Mouse (Mus musculus): ENCODE measurements around the gene Ccdc162. TPM values are rescaled to one million over a fixed set of nuclear protein-coding genes. Genes with fewer than 3 reads are reported as not detected.

Ccdc162 gene
- 0.90 and 0.91 TPM in 2 replicates for polyA plus RNA-seq (2015; fragmentation: Nextera tagmentation; extraction: Ambion mirVana)

- H3K4me2 ChIP-seq (ENCODE audit: low read length), result no peak within 1 kb of the TSS
- WGBS, result 35% methylated on average over 15 of the region's 15 CpGs
- H3K4me3 ChIP-seq (ENCODE audit: low read depth, low read length), result no peak within 1 kb of the TSS
- no peak within 1 kb of the TSS for H3K9ac ChIP-seq (ENCODE audit: low read depth, low read length)
- no peak within 1 kb of the TSS for H3K27ac ChIP-seq (ENCODE audit: low read length)
- no peaks in the 10 kb centered on the region for H3K9me3 ChIP-seq (replicated peaks; ENCODE audit: control insufficient read depth, low read length, poor library complexity, severe bottlenecking)
- peaks cover 3% of the 10 kb centered on the region; the same call in 1 of the 2 replicates for H3K4me1 ChIP-seq (ENCODE audit: control insufficient read depth, insufficient read depth, low read length)
- no peaks in the 10 kb centered on the region for H3K27me3 ChIP-seq (ENCODE audit: control insufficient read depth, insufficient read depth, low read depth, low read length)
- ATAC-seq, result no peak
- H3K36me3 ChIP-seq (ENCODE audit: control insufficient read depth, insufficient read depth, low read length), result no peaks in the 10 kb centered on the region
These were observed at the start of gene Ccdc162 for GRCm38 (mm10) chr10:41716029-41716897. Gene Ccdc162, minus strand, starts transcription at chr10:41716634.

GRCm38 (mm10) chr10:41765586-41765985 is 49.2 kb upstream of the Ccdc162 start:
- H3K4me2 ChIP-seq (ENCODE audit: low read length), result no peak overlapping the region
- no peaks in the 10 kb centered on the region for H3K9me3 ChIP-seq (replicated peaks; ENCODE audit: control insufficient read depth, low read length, poor library complexity, severe bottlenecking)
- H3K36me3 ChIP-seq (ENCODE audit: control insufficient read depth, insufficient read depth, low read length), result no peaks in the 10 kb centered on the region
- no peak overlapping the region for H3K27ac ChIP-seq (ENCODE audit: low read length)
- H3K4me3 ChIP-seq (ENCODE audit: low read depth, low read length), result no peak overlapping the region
- H3K27me3 ChIP-seq (ENCODE audit: control insufficient read depth, insufficient read depth, low read depth, low read length), result no peaks in the 10 kb centered on the region
- no peaks in the 10 kb centered on the region for H3K4me1 ChIP-seq (ENCODE audit: control insufficient read depth, insufficient read depth, low read length)
- H3K9ac ChIP-seq (ENCODE audit: low read depth, low read length), result no peak overlapping the region
- WGBS, result 95% methylated on average over 4 of the region's 4 CpGs
- no peak for ATAC-seq

GRCm38 (mm10) chr10:41763741-41764385 is 47.4 kb upstream of the Ccdc162 start:
- 77% methylated on average over 3 of the region's 3 CpGs for WGBS
- Histone ChIP-seq H3K4me1 (ENCODE audit: control insufficient read depth, insufficient read depth, low read length) (no peaks in the 10 kb centered on the region), H3K4me2 (ENCODE audit: low read length) (no peak overlapping the region), H3K4me3 (ENCODE audit: low read depth, low read length) (no peak overlapping the region), H3K9ac (ENCODE audit: low read depth, low read length) (no peak overlapping the region), H3K9me3 (replicated peaks; ENCODE audit: control insufficient read depth, low read length, poor library complexity, severe bottlenecking) (no peaks in the 10 kb centered on the region), H3K27me3 (ENCODE audit: control insufficient read depth, insufficient read depth, low read depth, low read length) (no peaks in the 10 kb centered on the region), H3K27ac (ENCODE audit: low read length) (no peak overlapping the region), H3K36me3 (ENCODE audit: control insufficient read depth, insufficient read depth, low read length) (no peaks in the 10 kb centered on the region)
- ATAC-seq, result no peak

GRCm38 (mm10) chr10:41760866-41761265 is 44.4 kb upstream of the Ccdc162 start:
- Histone ChIP-seq H3K4me3 (ENCODE audit: low read depth, low read length) (no peak overlapping the region), H3K36me3 (ENCODE audit: control insufficient read depth, insufficient read depth, low read length) (no peaks in the 10 kb centered on the region), H3K9ac (ENCODE audit: low read depth, low read length) (no peak overlapping the region), H3K4me1 (ENCODE audit: control insufficient read depth, insufficient read depth, low read length) (no peaks in the 10 kb centered on the region), H3K9me3 (replicated peaks; ENCODE audit: control insufficient read depth, low read length, poor library complexity, severe bottlenecking) (no peaks in the 10 kb centered on the region), H3K27me3 (ENCODE audit: control insufficient read depth, insufficient read depth, low read depth, low read length) (no peaks in the 10 kb centered on the region), H3K27ac (ENCODE audit: low read length) (no peak overlapping the region), H3K4me2 (ENCODE audit: low read length) (no peak overlapping the region)
- 80% methylated on average over 3 of the region's 3 CpGs for WGBS
- no peak for ATAC-seq

- Histone ChIP-seq H3K27me3 (ENCODE audit: control insufficient read depth, insufficient read depth, low read depth, low read length) (no peaks in the 10 kb centered on the region), H3K4me2 (ENCODE audit: low read length) (no peak overlapping the region), H3K27ac (ENCODE audit: low read length) (no peak overlapping the region), H3K4me3 (ENCODE audit: low read depth, low read length) (no peak overlapping the region), H3K4me1 (ENCODE audit: control insufficient read depth, insufficient read depth, low read length) (no peaks in the 10 kb centered on the region), H3K36me3 (ENCODE audit: control insufficient read depth, insufficient read depth, low read length) (no peaks in the 10 kb centered on the region), H3K9ac (ENCODE audit: low read depth, low read length) (no peak overlapping the region), H3K9me3 (replicated peaks; ENCODE audit: control insufficient read depth, low read length, poor library complexity, severe bottlenecking) (no peaks in the 10 kb centered on the region)
- ATAC-seq, result no peak
These were observed 41.6 kb upstream of the Ccdc162 start for GRCm38 (mm10) chr10:41758041-41758440.

GRCm38 (mm10) chr10:41757226-41757625 is 40.8 kb upstream of the Ccdc162 start:
- H3K4me2 ChIP-seq (ENCODE audit: low read length), result no peak overlapping the region
- no peaks in the 10 kb centered on the region for H3K9me3 ChIP-seq (replicated peaks; ENCODE audit: control insufficient read depth, low read length, poor library complexity, severe bottlenecking)
- no peaks in the 10 kb centered on the region for H3K36me3 ChIP-seq (ENCODE audit: control insufficient read depth, insufficient read depth, low read length)
- H3K27ac ChIP-seq (ENCODE audit: low read length), result no peak overlapping the region
- no peak overlapping the region for H3K4me3 ChIP-seq (ENCODE audit: low read depth, low read length)
- no peak for ATAC-seq
- H3K4me1 ChIP-seq (ENCODE audit: control insufficient read depth, insufficient read depth, low read length), result no peaks in the 10 kb centered on the region
- H3K9ac ChIP-seq (ENCODE audit: low read depth, low read length), result no peak overlapping the region
- WGBS, result 94% methylated on average over 5 of the region's 5 CpGs
- no peaks in the 10 kb centered on the region for H3K27me3 ChIP-seq (ENCODE audit: control insufficient read depth, insufficient read depth, low read depth, low read length)

- Histone ChIP-seq H3K4me2 (ENCODE audit: low read length) (no peak overlapping the region), H3K9me3 (replicated peaks; ENCODE audit: control insufficient read depth, low read length, poor library complexity, severe bottlenecking) (no peaks in the 10 kb centered on the region), H3K27me3 (ENCODE audit: control insufficient read depth, insufficient read depth, low read depth, low read length) (no peaks in the 10 kb centered on the region), H3K36me3 (ENCODE audit: control insufficient read depth, insufficient read depth, low read length) (no peaks in the 10 kb centered on the region), H3K9ac (ENCODE audit: low read depth, low read length) (no peak overlapping the region), H3K4me1 (ENCODE audit: control insufficient read depth, insufficient read depth, low read length) (no peaks in the 10 kb centered on the region), H3K4me3 (ENCODE audit: low read depth, low read length) (no peak overlapping the region), H3K27ac (ENCODE audit: low read length) (no peak overlapping the region)
- ATAC-seq, result no peak
- WGBS, result 88% methylated on average over 14 of the region's 14 CpGs
These were observed 35.5 kb upstream of the Ccdc162 start for GRCm38 (mm10) chr10:41751867-41752480.

- 90% methylated on average over 3 of the region's 3 CpGs for WGBS
- H3K27ac ChIP-seq (ENCODE audit: low read length), result no peak overlapping the region
- no peaks in the 10 kb centered on the region for H3K9me3 ChIP-seq (replicated peaks; ENCODE audit: control insufficient read depth, low read length, poor library complexity, severe bottlenecking)
- H3K27me3 ChIP-seq (ENCODE audit: control insufficient read depth, insufficient read depth, low read depth, low read length), result no peaks in the 10 kb centered on the region
- no peaks in the 10 kb centered on the region for H3K4me1 ChIP-seq (ENCODE audit: control insufficient read depth, insufficient read depth, low read length)
- no peak overlapping the region for H3K4me3 ChIP-seq (ENCODE audit: low read depth, low read length)
- no peak for ATAC-seq
- H3K4me2 ChIP-seq (ENCODE audit: low read length), result no peak overlapping the region
- no peak overlapping the region for H3K9ac ChIP-seq (ENCODE audit: low read depth, low read length)
- H3K36me3 ChIP-seq (ENCODE audit: control insufficient read depth, insufficient read depth, low read length), result no peaks in the 10 kb centered on the region
These were observed 32.9 kb upstream of the Ccdc162 start for GRCm38 (mm10) chr10:41749306-41749705.

GRCm38 (mm10) chr10:41746554-41746953 is 30.1 kb upstream of the Ccdc162 start:
- no peaks in the 10 kb centered on the region for H3K9me3 ChIP-seq (replicated peaks; ENCODE audit: control insufficient read depth, low read length, poor library complexity, severe bottlenecking)
- no peak overlapping the region for H3K4me3 ChIP-seq (ENCODE audit: low read depth, low read length)
- H3K4me1 ChIP-seq (ENCODE audit: control insufficient read depth, insufficient read depth, low read length), result no peaks in the 10 kb centered on the region
- WGBS, result 87% methylated on average over 5 of the region's 5 CpGs
- H3K27me3 ChIP-seq (ENCODE audit: control insufficient read depth, insufficient read depth, low read depth, low read length), result no peaks in the 10 kb centered on the region
- ATAC-seq, result no peak
- no peaks in the 10 kb centered on the region for H3K36me3 ChIP-seq (ENCODE audit: control insufficient read depth, insufficient read depth, low read length)
- no peak overlapping the region for H3K4me2 ChIP-seq (ENCODE audit: low read length)
- H3K9ac ChIP-seq (ENCODE audit: low read depth, low read length), result no peak overlapping the region
- H3K27ac ChIP-seq (ENCODE audit: low read length), result no peak overlapping the region

Measured in midbrain, embryonic 16.5 days (tissue).